Mouse (Mus musculus) embryo, embryonic 11.5 days (tissue): ENCODE data around the gene Tmem168.

Experiments used
- DNase-seq: peaks from one replicate; pipeline ENCODE4 v3.0.0-alpha.2; 2012; ENCODE audit warnings: low read depth, low spot score

Tmem168 gene

DNA sequence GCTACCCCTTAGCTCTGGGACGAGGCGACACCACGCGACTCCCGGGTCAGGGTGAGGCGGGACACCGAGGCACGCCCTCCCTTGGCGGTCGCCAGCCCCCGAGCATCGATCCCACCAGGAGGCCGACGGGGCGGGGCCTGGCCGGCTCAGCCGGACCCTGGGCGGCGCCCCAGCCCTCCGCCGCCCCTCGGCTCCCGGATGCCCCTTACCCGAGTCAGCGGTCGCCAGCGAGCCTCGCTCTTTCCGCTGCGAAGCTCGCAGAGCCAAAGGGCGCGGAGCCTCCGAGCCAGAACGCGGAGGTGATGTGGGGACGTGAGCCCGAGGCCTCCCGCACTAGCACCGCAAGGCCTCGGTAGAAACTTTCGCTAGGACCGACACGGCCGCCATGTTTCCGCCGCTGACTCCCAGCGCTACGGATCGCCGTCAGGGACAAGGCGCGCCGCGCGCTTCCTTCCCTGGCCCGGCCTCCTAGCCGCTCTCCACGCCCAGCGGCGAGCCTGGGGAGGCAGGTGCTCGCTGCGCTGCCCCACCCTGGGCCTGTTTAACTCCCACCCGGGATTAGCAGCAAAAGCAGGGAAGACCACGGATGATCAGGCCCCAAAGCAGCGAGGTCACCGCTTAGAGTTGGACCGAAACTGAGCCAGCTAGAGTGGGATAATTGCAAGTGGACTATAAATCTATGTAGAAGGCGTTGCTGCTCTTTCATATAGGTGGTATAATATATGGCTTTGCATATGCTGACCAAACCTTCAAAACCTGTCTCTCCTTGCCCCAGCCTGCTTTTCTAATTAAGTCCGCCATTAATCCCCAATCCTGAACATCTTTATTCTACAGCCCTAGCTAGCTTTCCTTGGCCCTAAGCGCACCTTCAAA, at the start of gene Tmem168:
Tmem168 (minus strand) TSS at position 480 of the 873 bp plus-strand sequence.
- DNase-seq, result peak; percentile 86

DNA sequence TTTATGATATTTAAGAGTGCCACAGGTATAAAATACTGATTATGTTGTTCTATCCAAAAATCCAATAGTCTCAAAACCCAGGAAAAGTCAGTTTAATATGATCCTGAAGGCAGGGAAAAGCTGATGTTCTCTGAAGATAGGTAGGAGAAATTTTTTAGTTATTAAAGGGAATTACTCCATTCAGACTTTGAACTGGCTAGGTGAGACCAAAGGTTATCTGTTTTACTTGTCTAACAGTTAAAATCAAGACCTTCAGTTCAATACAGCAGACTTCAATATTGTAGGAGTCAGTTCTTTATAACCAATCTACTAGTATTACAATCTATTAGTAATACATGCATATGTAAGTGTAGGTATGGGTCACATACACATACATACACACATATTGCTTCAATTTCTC, 46.2 kb upstream of the Tmem168 start:
- no peak for DNase-seq

DNA sequence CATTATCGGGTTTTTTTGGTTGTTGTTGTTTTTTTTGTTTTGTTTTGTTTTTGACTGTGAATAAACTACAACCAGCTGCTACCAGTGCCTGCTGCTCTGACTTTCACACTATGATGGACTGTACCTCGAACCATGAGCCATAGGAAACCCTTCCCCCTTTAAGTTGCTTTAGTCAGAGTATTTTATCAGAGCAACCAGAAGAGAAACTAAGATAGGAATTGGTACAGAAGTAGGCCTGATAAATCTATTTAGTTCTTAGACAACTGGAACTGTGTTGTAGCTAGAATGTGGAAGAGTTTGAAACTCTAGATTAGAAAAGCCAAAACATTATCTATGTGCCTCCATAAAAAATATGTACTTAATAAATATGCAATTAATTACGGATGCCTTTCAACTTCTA, 44.4 kb upstream of the Tmem168 start:
- DNase-seq, result no peak

DNA sequence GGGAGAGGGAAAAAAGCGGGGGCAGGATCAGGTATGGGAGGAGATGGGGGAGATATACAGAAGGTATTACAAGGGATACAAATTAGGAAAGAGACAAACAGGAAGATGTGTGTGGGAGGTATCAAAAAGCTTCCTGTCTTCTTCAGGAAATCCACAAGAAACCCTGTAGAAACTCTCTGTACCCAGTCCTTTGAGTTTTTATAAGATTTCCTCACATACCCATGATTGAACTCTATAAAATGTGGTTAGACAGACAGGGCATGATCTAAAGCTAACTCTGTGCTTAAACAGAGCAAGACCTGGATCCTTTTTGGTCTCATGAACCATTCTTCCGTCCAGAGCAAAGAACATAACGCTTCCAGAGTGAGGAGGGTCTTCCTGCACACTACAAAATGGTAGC, 43.0 kb upstream of the Tmem168 start:
- no peak for DNase-seq

DNA sequence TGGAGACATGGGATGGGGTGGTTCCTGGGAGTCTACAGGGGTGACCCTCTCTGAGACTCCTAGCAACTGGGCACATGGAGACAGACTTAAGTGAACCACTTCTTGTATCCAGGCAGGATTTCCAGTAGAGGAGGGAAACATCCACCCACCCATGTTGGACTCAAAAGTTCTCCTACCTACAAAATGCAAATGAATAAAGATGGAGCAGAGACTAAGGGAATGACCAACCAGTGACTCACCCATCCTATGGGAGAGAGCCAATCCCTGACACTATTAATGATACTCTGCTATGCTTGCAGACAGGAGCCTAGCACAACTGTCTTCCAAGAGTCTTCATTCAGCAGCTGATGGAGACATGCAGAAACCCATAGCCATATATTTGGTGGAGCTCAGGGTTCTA, 40.4 kb upstream of the Tmem168 start:
- DNase-seq, result no peak

DNA sequence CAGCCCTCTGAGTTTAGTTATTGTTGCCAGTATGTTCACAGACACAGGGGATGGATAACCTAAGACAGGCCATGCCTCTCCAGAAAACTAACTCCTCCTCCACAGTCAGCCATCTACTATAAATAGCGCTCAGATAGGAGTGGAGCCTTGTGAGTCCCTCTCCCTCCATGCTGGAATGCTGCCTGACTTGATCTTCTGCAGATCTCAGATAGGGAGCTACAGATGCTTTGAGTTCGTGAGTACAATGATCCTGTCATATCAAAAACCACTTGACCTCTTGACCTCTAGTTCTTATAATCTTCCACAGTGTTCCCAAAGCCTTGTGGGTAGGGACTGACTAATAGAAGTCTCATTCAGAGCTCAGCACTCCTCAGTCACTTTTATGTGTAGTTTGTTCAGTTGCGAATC, 28.7 kb upstream of the Tmem168 start:
- DNase-seq, result no peak

DNA sequence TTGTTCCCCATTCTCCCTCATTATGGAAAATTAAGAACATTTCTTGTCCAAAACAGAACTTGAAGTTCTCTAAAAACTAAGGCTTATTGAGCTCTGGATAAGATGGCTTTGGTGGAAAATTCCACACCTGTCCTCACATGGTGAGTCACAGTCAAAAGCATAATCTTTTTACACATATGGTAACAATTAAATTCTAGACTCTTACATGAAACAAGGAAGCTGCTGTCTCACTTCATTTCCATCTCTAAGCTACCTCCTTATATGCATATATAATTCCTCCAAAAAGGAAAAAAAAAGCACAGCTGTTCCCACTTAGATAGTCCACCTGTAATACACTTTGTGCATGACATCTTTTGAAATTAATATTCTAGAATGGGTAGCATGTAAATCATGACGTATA, 24.7 kb upstream of the Tmem168 start:
- no peak for DNase-seq

DNA sequence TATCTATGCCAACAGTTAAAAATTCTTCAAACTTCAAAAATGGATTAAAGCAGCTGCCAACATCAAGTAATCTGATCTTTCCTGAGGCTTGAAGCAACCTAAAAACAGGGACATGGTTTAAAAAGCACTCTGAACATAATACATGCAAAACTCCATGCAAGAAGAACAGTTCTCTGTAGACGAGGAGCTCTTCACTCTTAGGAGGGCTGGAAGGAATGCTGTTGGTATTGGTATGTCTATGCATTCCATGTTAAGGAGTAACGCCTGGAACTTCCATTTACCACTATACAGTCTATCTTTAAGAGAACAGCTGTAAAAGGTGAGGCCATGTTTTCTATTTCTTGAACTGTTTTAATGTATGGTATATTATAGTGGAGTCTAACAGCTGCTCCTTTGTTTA, 22.7 kb upstream of the Tmem168 start:
- no peak for DNase-seq

DNA sequence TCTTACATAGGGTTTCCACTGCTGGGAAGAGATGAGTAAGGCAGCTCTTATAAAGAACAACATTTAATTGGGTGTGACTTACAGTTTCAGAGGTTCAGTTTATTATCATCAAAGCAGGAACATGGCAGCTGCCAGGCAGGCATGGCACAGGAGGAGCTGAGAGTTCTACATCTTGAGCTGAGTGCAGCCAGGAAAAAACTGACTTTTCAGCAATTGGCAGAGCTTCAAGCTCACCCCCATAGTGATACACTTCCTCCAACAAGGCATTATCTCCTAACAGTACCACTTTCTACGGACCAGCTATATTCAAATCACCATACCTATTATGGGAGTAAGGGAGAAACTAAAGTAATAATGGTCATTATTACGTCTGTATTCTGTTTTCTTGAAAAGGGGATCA, 11.7 kb upstream of the Tmem168 start:
- no peak for DNase-seq

DNA sequence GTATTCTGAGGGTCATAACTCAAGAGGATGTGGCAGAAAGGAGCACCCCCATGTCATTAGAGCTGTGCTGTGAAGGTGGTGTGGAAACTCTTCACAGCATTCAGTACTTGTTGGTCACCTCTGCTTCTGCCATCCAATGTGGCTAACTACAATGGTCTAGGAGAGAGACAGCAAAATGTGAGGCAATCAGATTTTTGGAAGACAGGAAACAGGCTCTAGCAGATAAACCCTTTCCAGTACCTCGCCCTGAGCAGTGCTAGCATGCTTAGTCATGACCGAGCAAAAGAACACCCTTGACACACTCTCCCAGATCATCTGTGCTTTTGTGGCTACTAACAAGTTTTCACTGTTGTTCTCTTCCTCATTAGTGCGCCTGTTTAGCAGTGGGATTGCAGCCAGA, 9.2 kb upstream of the Tmem168 start:
- no peak for DNase-seq

DNA sequence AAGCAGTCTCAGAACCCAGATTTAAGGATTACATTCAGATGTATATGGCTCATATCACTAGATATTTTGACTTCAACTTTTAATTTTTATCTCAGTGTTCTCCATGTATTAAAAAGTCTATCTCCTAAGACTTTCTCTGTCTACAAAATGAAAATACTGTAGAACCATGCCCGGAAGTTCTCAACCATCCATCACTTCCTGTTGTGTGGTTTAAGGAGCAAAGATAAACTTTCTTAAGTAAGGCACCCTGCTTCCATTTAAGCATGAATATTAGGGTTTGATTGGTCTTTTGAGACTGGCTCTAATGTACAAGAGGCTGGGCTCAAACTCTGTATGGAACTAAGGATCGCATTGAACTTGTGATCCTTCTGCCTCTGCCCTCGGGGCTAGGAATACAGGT, 6.7 kb upstream of the Tmem168 start:
- DNase-seq, result no peak

DNA sequence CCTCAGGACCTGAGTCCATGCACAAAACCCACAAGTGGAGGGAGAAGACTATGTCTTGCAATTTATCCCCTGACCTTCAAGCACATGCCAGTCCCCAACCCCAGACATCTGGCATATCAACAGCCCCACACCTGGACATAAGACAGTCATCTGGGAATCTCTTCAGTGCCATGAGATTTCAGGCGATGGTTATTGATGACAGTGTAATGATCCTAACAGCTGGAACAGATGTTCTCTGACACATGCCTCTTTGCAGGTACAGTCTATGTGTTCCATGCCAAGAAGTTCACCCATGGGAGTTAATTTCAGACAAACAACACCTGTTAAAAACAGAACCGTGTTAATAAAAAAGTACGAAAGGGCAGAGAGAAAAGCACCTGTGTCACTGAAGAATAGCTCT, 5.8 kb upstream of the Tmem168 start:
- DNase-seq, result no peak

DNA sequence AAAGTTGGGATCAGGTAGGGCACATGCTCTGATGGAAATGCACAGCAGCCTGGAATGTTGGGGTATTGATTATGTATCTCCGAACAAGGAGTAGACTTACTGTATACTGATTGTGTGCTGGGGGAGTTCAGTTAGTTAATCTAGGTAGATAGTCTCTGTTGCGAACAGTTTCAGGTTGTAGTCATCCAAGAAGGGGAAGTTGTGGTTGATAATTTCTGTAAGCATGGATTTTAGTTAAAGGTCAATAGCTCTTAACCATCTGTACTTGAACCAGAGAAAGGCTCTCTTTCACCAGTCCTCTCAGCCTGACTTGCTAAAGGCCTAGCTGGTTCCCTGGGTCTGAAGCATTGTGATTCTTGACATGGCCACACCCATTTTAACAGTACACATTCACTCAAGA, 3.0 kb upstream of the Tmem168 start:
- DNase-seq, result no peak

DNA sequence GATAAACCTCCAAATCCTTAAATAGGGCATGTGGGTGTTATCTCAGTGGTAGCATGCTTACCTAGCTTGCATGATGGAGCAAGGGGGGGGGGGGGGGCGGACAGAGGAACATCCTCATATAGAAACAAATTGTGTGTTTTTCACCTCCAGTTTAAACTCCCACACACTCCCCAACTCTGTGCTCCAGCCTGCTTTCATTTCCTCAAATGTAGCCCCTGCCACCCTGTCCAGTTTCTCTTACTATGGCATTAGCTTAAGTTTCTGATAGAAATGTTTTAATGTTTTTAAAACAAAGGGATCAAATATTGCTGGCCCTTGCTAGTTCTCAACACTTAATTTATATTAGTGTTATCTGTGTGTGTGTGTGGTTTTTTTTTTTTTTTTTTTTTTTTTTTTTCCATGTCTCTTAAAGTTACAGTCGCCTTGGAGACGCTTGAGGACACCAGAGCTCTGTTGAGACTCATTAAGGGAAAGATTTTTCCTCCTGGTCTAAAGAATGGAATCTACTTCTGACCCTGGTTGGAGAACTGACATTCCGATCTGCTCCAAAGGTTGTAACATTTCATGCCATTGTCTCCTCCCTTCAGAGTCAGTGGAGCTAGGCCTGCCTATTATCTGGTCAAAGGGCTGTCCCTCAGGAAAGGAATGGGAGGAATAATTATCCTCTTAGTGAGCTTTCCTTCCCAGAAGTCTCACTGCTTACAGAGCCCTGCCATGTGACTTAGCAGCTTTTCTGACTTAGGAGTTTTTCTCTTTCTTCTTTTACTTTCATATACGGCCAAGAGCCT, 1.6 kb upstream of the Tmem168 start:
- no peak for DNase-seq

DNA sequence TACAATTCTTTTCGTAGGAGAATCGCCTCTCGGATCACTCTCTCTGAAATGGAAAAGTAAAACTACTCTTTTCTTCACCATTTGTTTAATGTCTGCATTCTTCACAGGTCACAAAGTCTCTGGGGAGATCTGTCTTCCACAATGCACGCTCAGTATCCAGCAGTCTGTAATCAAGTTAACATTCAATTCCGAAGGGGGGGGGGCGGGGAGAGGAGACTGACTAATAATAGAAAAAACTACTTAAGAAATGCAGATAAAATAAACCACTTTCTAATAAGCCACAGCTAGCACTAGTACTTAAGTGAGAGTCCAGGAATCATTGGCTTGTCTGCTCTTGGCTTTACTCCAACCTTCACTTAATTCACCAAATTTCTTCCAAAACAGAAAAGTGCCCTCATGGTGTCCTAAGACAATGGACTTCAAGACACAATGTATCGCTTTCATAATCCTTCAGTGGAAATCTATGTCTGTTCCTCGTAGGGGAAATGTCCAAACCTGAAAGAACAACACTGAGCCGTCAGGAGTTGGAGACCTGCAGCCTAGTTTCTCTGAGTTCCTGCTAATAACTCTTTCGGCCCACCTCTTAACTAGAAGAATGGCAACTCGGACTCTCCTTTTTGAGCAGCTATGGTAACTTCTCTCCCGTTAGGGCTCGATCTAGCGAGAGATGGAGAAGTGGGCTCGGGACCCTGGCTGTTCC, 829 bp downstream of the Tmem168 start:
- DNase-seq, result peak; percentile 22

DNA sequence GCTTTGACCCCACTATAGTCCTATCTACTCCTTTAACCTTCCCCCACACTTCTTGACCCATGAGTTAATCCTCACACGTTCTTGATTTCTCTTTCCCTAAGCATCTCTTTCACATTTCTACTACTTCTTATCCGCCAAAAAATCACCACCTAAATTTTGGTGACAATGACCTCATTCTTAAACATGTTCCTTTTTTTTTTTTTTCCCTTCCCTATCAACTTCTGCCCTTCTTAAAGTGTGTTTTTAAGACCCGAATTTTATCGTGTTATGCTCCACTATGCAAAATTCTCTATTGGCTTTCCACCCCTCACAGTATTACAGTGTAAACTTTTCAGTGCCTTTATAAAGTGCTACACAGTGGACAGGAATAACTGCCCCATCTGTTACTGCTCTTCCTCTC, 1.5 kb downstream of the Tmem168 start:
- DNase-seq, result no peak

DNA sequence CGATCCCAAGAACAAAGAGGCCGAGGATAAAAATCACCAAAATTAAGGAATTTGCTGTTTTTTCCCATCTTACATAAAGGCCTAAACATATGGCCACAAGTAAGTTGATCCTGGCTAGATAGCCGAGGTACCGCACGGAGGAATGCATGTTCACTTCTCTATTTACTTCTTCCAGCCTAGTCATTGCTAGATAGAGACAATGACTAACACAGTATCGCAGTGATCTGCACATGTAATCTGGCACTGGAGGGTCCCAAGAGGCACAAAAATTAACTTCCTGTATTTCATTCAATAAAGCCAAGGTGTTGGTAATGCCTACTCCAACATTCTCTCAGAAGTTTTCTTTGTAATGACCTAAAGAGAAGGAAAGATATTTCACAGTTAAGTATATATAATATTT, 4.8 kb downstream of the Tmem168 start:
- no peak for DNase-seq

DNA sequence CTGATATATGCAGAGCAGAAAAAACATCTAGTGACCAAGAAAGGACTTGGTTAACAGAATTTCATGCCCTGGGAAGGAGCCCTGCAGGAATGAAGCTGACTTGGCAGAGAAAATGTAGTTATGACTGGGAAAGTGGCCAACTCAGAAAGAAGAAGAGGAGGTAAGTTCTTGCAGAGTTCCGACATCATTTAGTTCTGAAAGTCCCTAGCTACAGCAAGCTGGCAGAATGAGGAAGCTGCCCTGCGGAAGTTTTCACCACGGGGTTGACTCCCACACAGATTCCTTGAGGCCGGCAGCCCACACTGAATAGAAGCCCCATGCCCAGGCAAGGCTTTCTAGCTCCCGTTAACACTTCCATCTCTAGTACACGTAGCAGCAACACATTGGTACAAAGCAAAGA, 6.3 kb downstream of the Tmem168 start:
- DNase-seq, result no peak

DNA sequence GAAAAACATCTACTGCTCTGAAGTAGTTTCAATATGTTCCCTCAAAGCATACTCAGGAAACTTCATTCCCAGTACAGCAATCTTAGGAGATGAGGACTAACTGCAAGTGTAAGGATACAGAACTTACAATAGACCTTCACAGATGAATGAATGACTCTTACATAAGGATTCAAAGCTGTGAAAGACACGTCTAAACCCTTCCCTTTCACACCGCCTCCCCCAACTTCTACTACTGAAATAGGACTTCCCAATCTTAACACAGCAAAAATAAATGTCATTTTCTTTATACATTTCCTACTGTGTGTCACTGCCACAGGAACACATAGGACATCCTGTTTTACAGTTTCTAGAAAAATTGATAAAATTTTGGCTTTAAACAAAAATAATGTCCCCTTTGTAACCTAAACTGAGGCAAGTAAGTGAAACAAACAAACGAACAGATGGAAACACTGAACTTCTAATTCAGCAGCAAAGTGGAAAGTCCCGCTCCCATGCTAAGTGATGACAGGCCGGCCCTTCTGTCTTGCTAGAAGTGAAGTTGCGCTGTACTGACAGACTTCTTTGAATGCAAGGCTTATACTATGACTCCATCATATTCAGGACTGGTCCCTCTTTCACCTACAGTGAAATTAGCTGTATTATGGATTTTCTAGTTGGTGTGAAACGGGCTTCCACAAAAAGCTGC, 9.5 kb downstream of the Tmem168 start:
- DNase-seq, result no peak

DNA sequence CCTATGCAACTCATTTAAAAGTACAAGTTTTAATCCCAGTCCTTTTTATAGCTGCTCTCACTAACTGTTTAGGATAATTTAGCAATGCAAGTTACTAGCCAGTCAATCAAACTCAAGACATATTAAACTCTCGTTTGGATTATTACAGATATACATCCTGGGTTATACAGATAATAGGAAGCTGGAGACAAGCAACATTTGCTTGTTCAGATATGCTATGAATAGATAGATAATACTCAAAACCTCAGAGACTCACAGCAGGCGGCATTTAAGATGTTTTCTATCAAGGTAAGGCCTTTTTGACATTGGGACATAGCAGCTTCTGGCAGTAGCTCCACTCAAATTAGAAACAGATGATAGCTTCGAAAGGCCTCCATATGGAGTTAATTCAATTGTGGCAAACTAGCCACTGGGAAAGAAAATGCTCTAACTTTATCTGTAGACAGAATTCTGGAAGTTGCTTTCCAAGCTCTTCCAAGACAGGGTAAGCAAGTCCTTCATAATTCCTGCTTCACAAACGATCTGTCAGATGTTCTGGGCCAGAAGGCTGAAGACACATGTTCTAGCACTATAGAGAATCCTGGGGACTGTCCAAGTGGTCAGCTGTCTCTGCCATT, 15.1 kb downstream of the Tmem168 start:
- DNase-seq, result no peak

DNA sequence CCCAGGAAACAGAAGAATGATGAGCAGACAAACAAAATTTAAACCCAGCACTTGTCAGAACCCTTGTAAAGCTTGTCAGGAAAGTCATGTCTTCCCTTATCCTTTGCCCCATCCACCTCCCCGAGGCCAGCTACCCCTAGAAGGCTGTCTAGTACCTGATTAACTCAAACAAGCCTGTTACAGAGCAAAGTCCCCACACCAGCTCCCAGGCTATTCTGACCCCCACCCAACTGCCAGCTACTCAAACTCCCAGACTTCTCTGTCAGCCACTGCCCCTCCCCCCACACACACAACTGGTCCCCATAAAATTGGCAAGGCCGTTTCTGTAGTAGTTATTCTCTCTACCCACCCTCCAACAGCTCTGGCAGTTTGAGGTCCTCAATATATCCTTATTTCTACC, 21.3 kb downstream of the Tmem168 start:
- DNase-seq, result no peak
